Mouse (Mus musculus) forebrain, postnatal 0 days (tissue): ENCODE data around the gene Tymp. TPM values are rescaled to one million over a fixed set of nuclear protein-coding genes. Genes with fewer than 3 reads are reported as not detected.

Experiments
- ATAC-seq: fragments of 200-750 bp; cut with Nextera tagmentation; 2 replicates; pipeline ENCODE4 v1.8.0; 2017; ENCODE audit warnings: mild to moderate bottlenecking, moderate library complexity
- DNase-seq: peaks from one replicate; pipeline ENCODE4 v3.0.0-alpha.2; 2015
- H3K27ac ChIP-seq: fragments of 300-500 bp; sonication (generic); 2 replicates; pipeline ENCODE4 v1.5.1; 2014; ENCODE audit warnings: low read depth, mild to moderate bottlenecking, antibody characterized with exemption, low read length, moderate library complexity, mixed read lengths
- H3K27me3 ChIP-seq: fragments of 300-500 bp; sonication (generic); 2 replicates; pipeline ENCODE4 v1.6.1; 2014; ENCODE audit warnings: mild to moderate bottlenecking, low read length, mixed read lengths; ENCODE audit not compliant: insufficient read depth
- H3K36me3 ChIP-seq: fragments of 300-500 bp; sonication (generic); 2 replicates; pipeline ENCODE4 v1.6.1; 2014; ENCODE audit warnings: mild to moderate bottlenecking, moderate library complexity; ENCODE audit not compliant: insufficient read depth
- H3K4me1 ChIP-seq: fragments of 300-500 bp; sonication (generic); 2 replicates; pipeline ENCODE4 v1.6.1; 2014; ENCODE audit warnings: antibody characterized with exemption; ENCODE audit not compliant: insufficient read depth
- H3K4me2 ChIP-seq: fragments of 300-500 bp; sonication (generic); 2 replicates; pipeline ENCODE4 v1.6.1; 2014; ENCODE audit warnings: low read depth, mild to moderate bottlenecking, moderate library complexity
- H3K4me3 ChIP-seq: fragments of 300-500 bp; sonication (generic); 2 replicates; pipeline ENCODE4 v1.5.1; 2014; ENCODE audit warnings: low read depth, low read length, mixed read lengths
- H3K9ac ChIP-seq: fragments of 300-500 bp; sonication (generic); 2 replicates; pipeline ENCODE4 v1.6.1; 2014; ENCODE audit warnings: mild to moderate bottlenecking
- H3K9me3 ChIP-seq: fragments of 300-500 bp; sonication (generic); 2 replicates; pipeline ENCODE4 v1.6.1; 2016; ENCODE audit warnings: low read length
- CTCF ChIP-seq: sonication (generic); IDR thresholded peaks from 2 replicates; pipeline ENCODE4 v1.5.1; 2016; ENCODE audit warnings: antibody characterized with exemption, control low read depth, low read depth
- WGBS: fragments of 180-500 bp; shearing (Covaris S2); extraction: QIAGEN DNeasy Blood & Tissue Kit; methylation state at CpG from one replicate; pipeline ENCODE4 v1.1.7; 2014; 5-methylcytosine and 5-hydroxymethylcytosine counted together
- polyA plus RNA-seq: library from polyadenylated mRNA; unstranded; fragments of >200 nt; fragmentation: Nextera tagmentation; extraction: Ambion mirVana; gene quantifications from 2 replicates; pipeline ENCODE4 v1.2.1, GENCODE M21; 2015
- total RNA-seq: library from RNA; depleted of rRNA; stranded (reverse); fragments of >200 nt; gene quantifications from 2 replicates; pipeline ENCODE4 v1.2.3, GENCODE M21; 2014

The Tymp gene
- total and polyA plus RNA-seq, 2 experiments from 2014 or later = 3.5 to 3.7 TPM

GRCm38 (mm10) chr15:89352054-89352453 lies 24.8 kb downstream of the Tymp start:
- no peak for TF ChIP-seq CTCF
- H3K4me2 ChIP-seq = no peak overlapping the region
- H3K9me3 ChIP-seq = no peaks in the 10 kb centered on the region
- no peak overlapping the region for H3K4me3 ChIP-seq
- 95% methylated on average over 14 of the region's 14 CpGs for WGBS
- H3K36me3 ChIP-seq = peaks cover 31% of the 10 kb centered on the region
- DNase-seq = no peak
- H3K27ac ChIP-seq = no peak overlapping the region
- no peaks in the 10 kb centered on the region for H3K27me3 ChIP-seq
- H3K4me1 ChIP-seq = peaks cover 13% of the 10 kb centered on the region
- H3K9ac ChIP-seq = no peak overlapping the region
- ATAC-seq = no peak

GRCm38 (mm10) chr15:89351302-89351701 lies 25.5 kb downstream of the Tymp start:
- WGBS = 92% methylated on average over 15 of the region's 15 CpGs
- peaks cover 7% of the 10 kb centered on the region; the same call in 1 of the 2 replicates for H3K4me1 ChIP-seq
- no peak for TF ChIP-seq CTCF
- no peaks in the 10 kb centered on the region for H3K9me3 ChIP-seq
- no peaks in the 10 kb centered on the region for H3K27me3 ChIP-seq
- H3K36me3 ChIP-seq = peaks cover 31% of the 10 kb centered on the region
- no peak overlapping the region for H3K9ac ChIP-seq
- H3K27ac ChIP-seq = no peak overlapping the region
- DNase-seq = no peak
- no peak for ATAC-seq
- no peak overlapping the region for H3K4me2 ChIP-seq
- no peak overlapping the region for H3K4me3 ChIP-seq

DNA sequence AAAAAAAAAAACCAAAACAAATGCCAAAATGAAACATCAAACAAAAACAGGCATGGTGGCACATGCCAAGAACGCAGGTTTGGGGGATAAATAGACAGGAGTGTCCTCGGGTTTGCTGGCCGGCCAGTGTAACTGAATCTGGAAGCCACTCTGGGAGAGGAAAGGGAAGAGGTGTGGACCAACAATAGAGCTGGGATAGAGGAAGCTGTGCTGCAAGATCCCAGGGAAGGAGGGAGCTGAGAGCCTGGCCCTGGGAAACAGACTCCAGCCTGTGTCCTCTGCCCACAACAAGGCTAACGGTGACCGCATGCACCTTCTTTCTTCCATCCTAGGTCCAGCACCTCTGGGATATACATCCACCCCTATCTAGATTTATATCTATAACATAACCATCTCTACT lies 26.4 kb downstream of the Tymp start:
- no peak overlapping the region for H3K4me2 ChIP-seq
- peaks cover 31% of the 10 kb centered on the region for H3K36me3 ChIP-seq
- H3K4me1 ChIP-seq = peaks cover 7% of the 10 kb centered on the region; the same call in 1 of the 2 replicates
- DNase-seq (no peak), ATAC-seq (no peak)
- 83% methylated on average over 5 of the region's 5 CpGs for WGBS
- no peaks in the 10 kb centered on the region for H3K27me3 ChIP-seq
- H3K27ac ChIP-seq = no peak overlapping the region
- H3K9me3 ChIP-seq = no peaks in the 10 kb centered on the region
- no peak for TF ChIP-seq CTCF
- no peak overlapping the region for H3K4me3 ChIP-seq
- no peak overlapping the region for H3K9ac ChIP-seq

DNA sequence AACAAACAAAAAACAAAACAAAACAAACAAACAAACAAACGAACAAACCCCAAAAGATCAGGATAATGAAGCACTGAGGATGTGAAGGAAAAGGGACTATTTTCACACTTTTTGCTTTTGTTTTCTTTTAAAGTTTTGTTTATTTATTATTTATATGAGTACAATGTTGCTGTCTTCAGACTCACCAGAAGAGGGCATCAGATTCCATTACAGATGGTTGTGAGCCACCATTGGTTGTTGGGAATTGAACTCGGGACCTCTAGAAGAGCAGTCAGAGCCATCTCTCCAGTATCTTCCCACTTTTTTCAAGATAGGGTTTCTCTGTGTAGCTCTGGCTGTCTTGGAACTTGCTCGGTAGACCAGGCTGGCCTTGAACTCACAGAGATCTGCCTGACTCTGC lies 33.5 kb downstream of the Tymp start:
- ATAC-seq = no peak
- Histone ChIP-seq H3K36me3 (no peaks in the 10 kb centered on the region), H3K27ac (no peak overlapping the region), H3K27me3 (no peaks in the 10 kb centered on the region), H3K4me3 (no peak overlapping the region), H3K4me1 (no peaks in the 10 kb centered on the region), H3K4me2 (no peak overlapping the region), H3K9ac (no peak overlapping the region), H3K9me3 (no peaks in the 10 kb centered on the region)
- 78% methylated on average over 3 of the region's 3 CpGs for WGBS
- no peak for DNase-seq
- no peak for TF ChIP-seq CTCF

GRCm38 (mm10) chr15:89341678-89342077 lies 35.2 kb downstream of the Tymp start:
- Histone ChIP-seq H3K27ac (no peak overlapping the region), H3K27me3 (no peaks in the 10 kb centered on the region), H3K9me3 (no peaks in the 10 kb centered on the region), H3K4me3 (no peak overlapping the region), H3K4me2 (no peak overlapping the region), H3K36me3 (no peaks in the 10 kb centered on the region), H3K4me1 (no peaks in the 10 kb centered on the region), H3K9ac (no peak overlapping the region)
- no peak for DNase-seq
- no peak for ATAC-seq
- 32% methylated on average over 1 of the region's 1 CpGs for WGBS
- TF ChIP-seq CTCF = no peak

DNA sequence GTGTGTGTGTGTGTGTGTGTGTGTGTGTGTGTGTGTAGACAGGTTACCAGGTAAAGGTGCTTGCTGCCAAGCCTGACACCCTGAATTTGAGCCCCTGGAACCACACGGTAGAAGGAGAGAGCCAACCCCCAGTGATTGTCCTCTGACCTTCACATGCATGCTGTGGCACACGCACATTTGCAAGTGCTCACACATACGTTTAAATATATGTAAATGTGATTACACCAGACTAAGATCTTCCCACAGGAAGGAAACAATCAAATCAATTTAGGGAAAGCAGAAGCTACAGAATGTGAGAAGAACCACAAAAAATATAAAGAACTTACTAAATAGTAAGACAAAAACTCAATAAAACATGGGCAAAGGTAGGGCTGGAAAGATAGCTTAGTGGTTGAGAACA lies 36.7 kb downstream of the Tymp start:
- H3K4me3 ChIP-seq = no peak overlapping the region
- DNase-seq = no peak
- TF ChIP-seq CTCF = no peak
- no peaks in the 10 kb centered on the region for H3K9me3 ChIP-seq
- H3K4me2 ChIP-seq = no peak overlapping the region
- H3K27me3 ChIP-seq = no peaks in the 10 kb centered on the region
- H3K4me1 ChIP-seq = no peaks in the 10 kb centered on the region
- no peaks in the 10 kb centered on the region for H3K36me3 ChIP-seq
- H3K27ac ChIP-seq = no peak overlapping the region
- WGBS = 89% methylated on average over 3 of the region's 3 CpGs
- no peak for ATAC-seq
- H3K9ac ChIP-seq = no peak overlapping the region

DNA sequence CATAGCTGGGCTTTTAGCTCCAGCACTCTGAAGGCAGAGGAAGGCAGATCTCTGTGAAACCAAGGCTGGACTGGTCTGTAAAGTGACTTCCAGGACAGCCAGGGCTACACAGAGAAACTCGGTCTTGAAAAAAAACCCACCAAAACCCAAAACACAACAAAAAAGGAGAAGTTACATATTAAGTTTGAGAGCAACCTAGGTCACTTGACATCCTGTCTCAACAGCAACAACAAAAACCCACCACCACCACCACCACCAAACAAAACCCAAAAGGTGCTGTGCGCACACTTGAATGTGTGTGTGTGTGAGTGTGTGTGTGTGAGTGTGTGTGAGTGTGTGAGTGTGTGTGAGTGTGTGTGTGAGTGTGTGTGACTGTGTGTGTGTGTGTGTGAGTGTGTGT lies 37.1 kb downstream of the Tymp start:
- WGBS = 93% methylated on average over 2 of the region's 2 CpGs
- DNase-seq (no peak), ATAC-seq (no peak)
- Histone ChIP-seq H3K4me3 (no peak overlapping the region), H3K36me3 (no peaks in the 10 kb centered on the region), H3K27ac (no peak overlapping the region), H3K4me1 (no peaks in the 10 kb centered on the region), H3K4me2 (no peak overlapping the region), H3K27me3 (no peaks in the 10 kb centered on the region), H3K9ac (no peak overlapping the region), H3K9me3 (no peaks in the 10 kb centered on the region)
- TF ChIP-seq CTCF = no peak

DNA sequence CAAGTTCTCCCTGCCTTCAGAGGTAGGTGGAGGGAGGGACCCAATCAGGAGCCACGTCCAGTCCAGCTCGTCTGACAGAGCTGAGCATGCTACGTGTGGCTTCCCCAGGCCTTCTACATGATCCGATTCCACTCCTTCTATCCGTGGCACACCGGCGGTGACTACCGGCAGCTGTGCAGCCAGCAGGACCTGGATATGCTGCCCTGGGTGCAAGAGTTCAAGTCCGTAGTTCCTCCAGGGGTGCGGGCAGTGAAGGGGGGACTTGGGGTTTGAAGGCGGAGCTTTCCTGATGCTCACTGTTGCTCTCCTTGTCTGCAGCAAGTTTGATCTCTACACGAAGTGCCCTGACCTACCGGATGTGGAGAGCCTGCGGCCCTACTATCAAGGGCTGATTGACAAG lies 40.4 kb downstream of the Tymp start:
- H3K36me3 ChIP-seq = no peaks in the 10 kb centered on the region
- 85% methylated on average over 14 of the region's 14 CpGs for WGBS
- H3K27ac ChIP-seq = no peak overlapping the region
- TF ChIP-seq CTCF = no peak
- no peak overlapping the region for H3K9ac ChIP-seq
- H3K27me3 ChIP-seq = no peaks in the 10 kb centered on the region
- ATAC-seq (no peak), DNase-seq (no peak)
- H3K4me1 ChIP-seq = no peaks in the 10 kb centered on the region
- no peaks in the 10 kb centered on the region for H3K9me3 ChIP-seq
- no peak overlapping the region for H3K4me2 ChIP-seq
- H3K4me3 ChIP-seq = no peak overlapping the region
